Mouse (Mus musculus) ES-Bruce4 (cell line): Measurements from ENCODE around the gene Mast3. TPM values are rescaled to one million over a fixed set of nuclear protein-coding genes. Genes with fewer than 3 reads are reported as not detected.

ENCODE experiments used
- H3K27ac ChIP-seq: 2 replicates; pipeline ENCODE4 v1.5.1; 2012; ENCODE audit warnings: low read length, inconsistent platforms; ENCODE audit not compliant: insufficient read depth
- H3K27me3 ChIP-seq: 2 replicates; pipeline ENCODE4 v1.6.1; 2012; ENCODE audit warnings: mild to moderate bottlenecking, low read length, inconsistent platforms; ENCODE audit not compliant: control insufficient read depth, poor library complexity, insufficient read depth, severe bottlenecking
- H3K36me3 ChIP-seq: 2 replicates; pipeline ENCODE4 v1.6.1; 2012; ENCODE audit warnings: inconsistent platforms, mild to moderate bottlenecking, low read length, moderate library complexity; ENCODE audit not compliant: control insufficient read depth, poor library complexity, insufficient read depth, severe bottlenecking
- H3K4me1 ChIP-seq: one replicate; pipeline ENCODE4 v1.8.1; 2011; ENCODE audit warnings: low read length; ENCODE audit not compliant: control insufficient read depth, insufficient read depth
- H3K4me3 ChIP-seq: 2 replicates; pipeline ENCODE4 v1.5.1; 2011; ENCODE audit warnings: low read depth, mild to moderate bottlenecking, low read length
- H3K9ac ChIP-seq: 2 replicates; pipeline ENCODE4 v1.6.1; 2012; ENCODE audit warnings: low read depth, mild to moderate bottlenecking, inconsistent platforms; ENCODE audit not compliant: poor library complexity, severe bottlenecking
- H3K9me3 ChIP-seq: replicated peaks from 2 replicates; pipeline ENCODE4 v1.6.1; 2012; ENCODE audit warnings: mild to moderate bottlenecking, low read length, inconsistent platforms; ENCODE audit not compliant: control insufficient read depth, poor library complexity, insufficient read depth, severe bottlenecking
- CTCF ChIP-seq: IDR thresholded peaks from one replicate; pipeline ENCODE4 v1.8.1; 2011; ENCODE audit warnings: low read depth, low read length
- EP300 ChIP-seq: IDR thresholded peaks from 2 replicates; pipeline ENCODE4 v1.6.1; 2011; ENCODE audit warnings: low read depth, low read length; ENCODE audit not compliant: insufficient read depth
- POLR2A ChIP-seq: IDR thresholded peaks from one replicate; pipeline ENCODE4 v1.8.1; 2011; ENCODE audit warnings: low read length; ENCODE audit not compliant: insufficient read depth
- polyA plus RNA-seq: library from polyadenylated mRNA; stranded (reverse); fragments of >200 nt; gene quantifications from 2 replicates; pipeline ENCODE4 v1.2.4, GENCODE M21; 2011; ENCODE audit warnings: low read depth; ENCODE audit not compliant: missing spikeins, insufficient read depth, insufficient read length

Gene Mast3
- polyA plus RNA-seq, 1 experiment, result 10.9 TPM

DNA sequence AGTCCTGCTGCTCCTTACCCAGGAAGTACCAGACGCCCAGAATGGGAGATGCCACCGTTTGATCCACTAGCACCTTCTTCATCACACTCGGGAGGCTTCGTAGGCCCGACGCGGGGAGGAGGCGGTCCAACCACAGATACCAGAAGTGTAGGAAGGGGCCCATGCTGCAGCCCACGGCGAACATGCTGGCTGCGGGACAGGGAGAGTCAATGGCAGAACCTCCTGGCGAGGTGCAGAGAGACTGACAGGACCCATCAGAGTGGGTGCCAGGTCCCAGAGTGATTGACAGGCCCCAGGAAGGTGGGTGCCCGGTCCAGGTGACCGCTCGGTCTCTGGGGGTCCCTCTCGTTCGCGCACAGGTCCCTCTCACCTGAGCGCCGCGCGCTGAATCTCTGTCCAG, 44.5 kb downstream of the Mast3 start:
- no peaks in the 10 kb centered on the region for H3K9me3 ChIP-seq
- H3K36me3 ChIP-seq, result peaks cover 17% of the 10 kb centered on the region
- peak overlapping the region; percentile 70 for H3K9ac ChIP-seq
- H3K4me3 ChIP-seq, result peak overlapping the region; percentile 77
- peaks cover 5% of the 10 kb centered on the region for H3K4me1 ChIP-seq
- H3K27ac ChIP-seq, result no peak overlapping the region
- TF ChIP-seq CTCF, result no peak
- no peak for TF ChIP-seq EP300
- TF ChIP-seq POLR2A, result no peak
- H3K27me3 ChIP-seq, result no peaks in the 10 kb centered on the region

- no peak overlapping the region for H3K27ac ChIP-seq
- no peaks in the 10 kb centered on the region for H3K27me3 ChIP-seq
- peaks cover 5% of the 10 kb centered on the region for H3K4me1 ChIP-seq
- no peak overlapping the region for H3K9ac ChIP-seq
- H3K9me3 ChIP-seq, result no peaks in the 10 kb centered on the region
- peaks cover 14% of the 10 kb centered on the region for H3K36me3 ChIP-seq
- no peak overlapping the region for H3K4me3 ChIP-seq
- TF ChIP-seq CTCF (no peak), POLR2A (no peak), EP300 (no peak)
Measured at GRCm38 (mm10) chr8:70758616-70759561, 46.0 kb downstream of the Mast3 start.

- Histone ChIP-seq H3K9ac (no peak overlapping the region), H3K4me3 (no peak overlapping the region), H3K4me1 (peaks cover 5% of the 10 kb centered on the region), H3K27ac (no peak overlapping the region), H3K27me3 (no peaks in the 10 kb centered on the region), H3K36me3 (peaks cover 10% of the 10 kb centered on the region), H3K9me3 (no peaks in the 10 kb centered on the region)
- no peak for TF ChIP-seq CTCF
- TF ChIP-seq POLR2A, result no peak
- no peak for TF ChIP-seq EP300
Measured at GRCm38 (mm10) chr8:70758308-70758615, 46.6 kb downstream of the Mast3 start.

DNA sequence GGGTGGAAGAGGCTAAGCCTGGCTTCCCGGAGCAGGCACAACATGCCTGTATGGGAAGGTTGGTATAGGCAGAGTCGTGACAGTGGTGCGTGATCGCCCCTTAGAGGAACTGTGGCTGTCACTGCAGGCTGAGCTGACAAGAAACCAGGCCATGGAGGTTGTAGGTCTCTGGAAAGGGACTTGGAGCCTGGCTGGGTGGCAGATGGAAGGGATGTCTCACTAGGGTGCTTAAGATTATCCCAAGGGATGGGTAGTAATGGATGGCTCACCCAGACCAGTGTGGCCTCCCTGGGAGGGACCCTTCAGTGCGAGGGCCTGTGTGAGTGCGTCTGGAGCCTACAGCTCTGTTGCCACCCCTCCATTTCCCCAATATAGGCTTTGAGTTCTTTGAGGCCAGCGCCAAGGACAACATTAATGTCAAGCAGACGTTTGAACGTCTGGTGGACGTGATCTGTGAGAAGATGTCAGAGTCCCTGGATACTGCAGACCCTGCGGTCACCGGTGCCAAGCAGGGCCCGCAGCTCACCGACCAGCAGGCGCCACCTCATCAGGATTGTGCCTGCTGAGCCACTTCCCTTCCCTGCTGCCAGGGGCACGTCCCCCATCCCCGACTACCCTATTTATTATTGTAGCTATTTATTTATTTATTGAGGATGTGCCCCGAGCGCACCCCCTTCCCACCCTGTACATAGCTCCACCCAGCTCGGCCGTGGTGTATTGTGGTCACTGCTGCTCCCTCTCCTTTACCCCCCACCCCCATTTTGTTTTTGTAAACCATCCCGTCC, 47.1 kb downstream of the Mast3 start:
- Histone ChIP-seq H3K9ac (no peak overlapping the region), H3K4me1 (peaks cover 5% of the 10 kb centered on the region), H3K27ac (no peak overlapping the region), H3K9me3 (no peaks in the 10 kb centered on the region), H3K27me3 (no peaks in the 10 kb centered on the region), H3K36me3 (peaks cover 6% of the 10 kb centered on the region), H3K4me3 (no peak overlapping the region)
- no peak for TF ChIP-seq POLR2A
- TF ChIP-seq CTCF, result peak; percentile 80

- Histone ChIP-seq H3K27ac (no peak overlapping the region), H3K4me3 (no peak overlapping the region), H3K36me3 (peaks cover 4% of the 10 kb centered on the region; the same call in 1 of the 2 replicates), H3K27me3 (no peaks in the 10 kb centered on the region), H3K9me3 (no peaks in the 10 kb centered on the region), H3K4me1 (peaks cover 5% of the 10 kb centered on the region), H3K9ac (no peak overlapping the region)
- no peak for TF ChIP-seq CTCF
- TF ChIP-seq POLR2A, result no peak
Measured at GRCm38 (mm10) chr8:70756476-70757040, 48.3 kb downstream of the Mast3 start.
